8 mouse cellular contexts compared by ENCODE assay signal in genomic region chr11:51689343-51689742, GRCm38 (mm10). TPM values are rescaled to one million over a fixed set of nuclear protein-coding genes. Genes with fewer than 3 reads are reported as not detected.
DNase-seq lines count a peak whose midpoint lies in the region; ATAC-seq and TF ChIP-seq lines count a peak whose summit lies in the region.

No protein-coding gene starts in this region.

- no peak for DNase-seq in kidney, adult 2 months
- no peak for DNase-seq in kidney, postnatal 25 days
- DNase-seq in yolk sac, embryonic 10.5 days (ENCODE audit: low spot score), result no peak
- no peak for DNase-seq in thymus, adult 18-20 months
- DNase-seq in layer of hippocampus, postnatal 14 days (ENCODE audit: low spot score in 2 of 2), result no peak

- H3K9me3 ChIP-seq in hindbrain, embryonic 15.5 days, result no peaks in the 10 kb centered on the region
- no peaks in the 10 kb centered on the region for H3K9me3 ChIP-seq in midbrain, embryonic 15.5 days

- peak overlapping the region; percentile 73 for H3K9ac ChIP-seq in hindbrain, embryonic 15.5 days
- peak overlapping the region; percentile 60 for H3K9ac ChIP-seq in midbrain, embryonic 15.5 days

- peak overlapping the region; percentile 62 for H3K27ac ChIP-seq in kidney, adult 2 months (ENCODE audit: insufficient read depth, low read depth, low read length)
- H3K27ac ChIP-seq in bone marrow macrophage, adult 2 months (ENCODE audit: insufficient read depth, low read depth, low read length), result peak overlapping the region; percentile 98
- peak overlapping the region; percentile 100 for H3K27ac ChIP-seq in hindbrain, embryonic 15.5 days (replicated peaks)
- peak overlapping the region; percentile 99 for H3K27ac ChIP-seq in midbrain, embryonic 15.5 days

- no peak for TF ChIP-seq POLR2A in kidney, adult 2 months (IDR thresholded peaks at IDR 0.05; ENCODE audit: low read depth, low read length)
- no peak for TF ChIP-seq POLR2A in bone marrow macrophage, adult 2 months (IDR thresholded peaks at IDR 0.05; ENCODE audit: borderline replicate concordance, low read depth, low read length)

- no peak for TF ChIP-seq CTCF in kidney, adult 2 months (conservative IDR thresholded peaks at IDR 0.05; ENCODE audit: insufficient read depth, insufficient read length, low read depth, low read length)
- no peak for TF ChIP-seq CTCF in bone marrow macrophage, adult 2 months (IDR thresholded peaks at IDR 0.05; ENCODE audit: low read depth, low read length)

- ATAC-seq in hindbrain, embryonic 15.5 days (ENCODE audit: low FRiP score, low read depth), result no peak
- ATAC-seq in midbrain, embryonic 15.5 days (replicated peaks), result no peak

- 19% methylated on average over 6 of the region's 6 CpGs for WGBS in kidney, adult 2 months
- 21% methylated on average over 6 of the region's 6 CpGs for WGBS in hindbrain, embryonic 15.5 days
- 19% methylated on average over 6 of the region's 6 CpGs for WGBS in midbrain, embryonic 15.5 days

- peaks cover 2% of the 10 kb centered on the region; the same call in 1 of the 2 replicates for H3K4me1 ChIP-seq in kidney, adult 2 months (ENCODE audit: control insufficient read depth, insufficient read depth, low read length)
- H3K4me1 ChIP-seq in bone marrow macrophage, adult 2 months (ENCODE audit: control insufficient read depth, insufficient read depth, low read length), result 0 out of 2 replicates have a peak, but pooled peaks cover 5% of the 10 kb centered on the region
- H3K4me1 ChIP-seq in hindbrain, embryonic 15.5 days (replicated peaks), result peaks cover 22% of the 10 kb centered on the region
- H3K4me1 ChIP-seq in midbrain, embryonic 15.5 days, result peaks cover 16% of the 10 kb centered on the region

- peak overlapping the region; percentile 27 for H3K4me3 ChIP-seq in kidney, adult 2 months (ENCODE audit: insufficient read depth, low read depth, low read length)
- peak overlapping the region; percentile 72 for H3K4me3 ChIP-seq in bone marrow macrophage, adult 2 months (ENCODE audit: insufficient read depth, low read length)
- H3K4me3 ChIP-seq in hindbrain, embryonic 15.5 days, result peak overlapping the region; percentile 77
- H3K4me3 ChIP-seq in midbrain, embryonic 15.5 days, result peak overlapping the region; percentile 65

- H3K36me3 ChIP-seq in kidney, adult 2 months (ENCODE audit: control insufficient read depth, insufficient read depth, low read length), result no peaks in the 10 kb centered on the region
- H3K36me3 ChIP-seq in hindbrain, embryonic 15.5 days, result peaks cover 11% of the 10 kb centered on the region
- no peaks in the 10 kb centered on the region for H3K36me3 ChIP-seq in midbrain, embryonic 15.5 days (replicated peaks)

- H3K27me3 ChIP-seq in kidney, adult 2 months (replicated peaks; ENCODE audit: control insufficient read depth, insufficient read depth, low read length), result no peaks in the 10 kb centered on the region
- no peaks in the 10 kb centered on the region for H3K27me3 ChIP-seq in hindbrain, embryonic 15.5 days
- H3K27me3 ChIP-seq in midbrain, embryonic 15.5 days (replicated peaks), result no peaks in the 10 kb centered on the region

- H3K4me2 ChIP-seq in hindbrain, embryonic 15.5 days, result peak overlapping the region; percentile 87
- peak overlapping the region; percentile 60 for H3K4me2 ChIP-seq in midbrain, embryonic 15.5 days

RNA-seq across cellular contexts. Expression of gene 0610009B22Rik, which starts 0.7 kb away (rescaled TPM):
- polyA plus RNA-seq in kidney, adult 2 months (2012; rRNA removed), result 30.5 and 41.0 TPM in 2 replicates
- 39.2 and 40.0 TPM in 2 replicates for polyA plus RNA-seq in bone marrow macrophage, adult 2 months (2012; ENCODE audit: insufficient read depth, insufficient read length, missing spikeins)
- polyA plus RNA-seq in hindbrain, embryonic 15.5 days (2015; fragmentation: Nextera tagmentation; extraction: Ambion mirVana), result 95.1 and 101 TPM in 2 replicates
- polyA plus RNA-seq in midbrain, embryonic 15.5 days (2015; fragmentation: Nextera tagmentation; extraction: Ambion mirVana), result 81.7 and 86.0 TPM in 2 replicates
- total RNA-seq in layer of hippocampus, postnatal 14 days (2021), result 10 to 100 TPM; 32.6 to 37.7 TPM

RNA-seq across cellular contexts. Expression of gene D930048N14Rik, which starts 38.6 kb away (rescaled TPM):
- 10.7 and 13.7 TPM in 2 replicates for polyA plus RNA-seq in kidney, adult 2 months (2012; rRNA removed)
- polyA plus RNA-seq in bone marrow macrophage, adult 2 months (2012; ENCODE audit: insufficient read depth, insufficient read length, missing spikeins), result 8.1 and 9.2 TPM in 2 replicates
- polyA plus RNA-seq in hindbrain, embryonic 15.5 days (2015; fragmentation: Nextera tagmentation; extraction: Ambion mirVana), result 1.2 and 1.4 TPM in 2 replicates
- 0.91 and 0.94 TPM in 2 replicates for polyA plus RNA-seq in midbrain, embryonic 15.5 days (2015; fragmentation: Nextera tagmentation; extraction: Ambion mirVana)
- 1 to 10 TPM in 1 of 2 experiments, under 1 TPM in 1; 0.88 to 1.3 TPM for total RNA-seq in layer of hippocampus, postnatal 14 days (2021)

RNA-seq across cellular contexts. Expression of gene N4bp3, which starts 38.7 kb away (rescaled TPM):
- polyA plus RNA-seq in kidney, adult 2 months (2012; rRNA removed), result 11.8 and 13.6 TPM in 2 replicates
- polyA plus RNA-seq in bone marrow macrophage, adult 2 months (2012; ENCODE audit: insufficient read depth, insufficient read length, missing spikeins), result 8.7 and 9.8 TPM in 2 replicates
- 25.8 and 29.8 TPM in 2 replicates for polyA plus RNA-seq in hindbrain, embryonic 15.5 days (2015; fragmentation: Nextera tagmentation; extraction: Ambion mirVana)
- 20.5 and 21.1 TPM in 2 replicates for polyA plus RNA-seq in midbrain, embryonic 15.5 days (2015; fragmentation: Nextera tagmentation; extraction: Ambion mirVana)
- 10 to 100 TPM; 11.4 to 12.1 TPM for total RNA-seq in layer of hippocampus, postnatal 14 days (2021)

RNA-seq across cellular contexts. Expression of gene Rmnd5b, which starts 53.6 kb away (rescaled TPM):
- 46.6 and 52.9 TPM in 2 replicates for polyA plus RNA-seq in kidney, adult 2 months (2012; rRNA removed)
- 42.4 and 43.7 TPM in 2 replicates for polyA plus RNA-seq in bone marrow macrophage, adult 2 months (2012; ENCODE audit: insufficient read depth, insufficient read length, missing spikeins)
- polyA plus RNA-seq in hindbrain, embryonic 15.5 days (2015; fragmentation: Nextera tagmentation; extraction: Ambion mirVana), result 74.2 and 79.6 TPM in 2 replicates
- polyA plus RNA-seq in midbrain, embryonic 15.5 days (2015; fragmentation: Nextera tagmentation; extraction: Ambion mirVana), result 83.7 and 89.3 TPM in 2 replicates
- total RNA-seq in layer of hippocampus, postnatal 14 days (2021), result 10 to 100 TPM; 60.5 to 65.1 TPM

Comparison
In these comparisons a context has a peak if more than half of its experiments do, and no peak if none do; other contexts are left out.
1. H3K4me3 ChIP-seq: peak in every context shown above with its lines; median percentile 77 in hindbrain, embryonic 15.5 days; 72 in bone marrow macrophage, adult 2 months; 65 in midbrain, embryonic 15.5 days; 27 in kidney, adult 2 months.